Mouse (Mus musculus): ENCODE measurements at regions not wholly inside any gene's neighbourhood (a gene's known extent, or its start where the extent isn't known, plus 50 kb on each side); places are given as distances from the start of the nearest gene placed in this dataset.

- DNase-seq (ENCODE audit: extremely low spot score, low spot score): no peak
Observed at GRCm38 (mm10) chr8:91973951-91974439, 172.1 kb upstream of the Irx3 start.

GRCm38 (mm10) chr8:91967407-91967806, 165.5 kb upstream of the Irx3 start:
- no peak for DNase-seq (ENCODE audit: extremely low spot score, low spot score)

GRCm38 (mm10) chr8:91966891-91967370, 165.1 kb upstream of the Irx3 start:
- peak; percentile 49 for DNase-seq (ENCODE audit: extremely low spot score, low spot score)

- no peak for DNase-seq (ENCODE audit: extremely low spot score, low spot score)
Observed at GRCm38 (mm10) chr8:91961696-91962095, 159.8 kb upstream of the Irx3 start.

GRCm38 (mm10) chr8:91955170-91955569, 153.3 kb upstream of the Irx3 start:
- DNase-seq (ENCODE audit: extremely low spot score, low spot score): no peak

- no peak for DNase-seq (ENCODE audit: extremely low spot score, low spot score)
Observed at GRCm38 (mm10) chr8:91952981-91953380, 151.1 kb upstream of the Irx3 start.

- no peak for DNase-seq (ENCODE audit: extremely low spot score, low spot score)
Observed at GRCm38 (mm10) chr8:91949110-91949509, 147.2 kb upstream of the Irx3 start.

GRCm38 (mm10) chr8:91948173-91948940, 146.5 kb upstream of the Irx3 start:
- no peak for DNase-seq (ENCODE audit: extremely low spot score, low spot score)

GRCm38 (mm10) chr8:91941005-91941404, 139.1 kb upstream of the Irx3 start:
- DNase-seq (ENCODE audit: extremely low spot score, low spot score): peak; percentile 31

- DNase-seq (ENCODE audit: extremely low spot score, low spot score): no peak
Observed at GRCm38 (mm10) chr8:91937227-91937626, 135.4 kb upstream of the Irx3 start.

- no peak for DNase-seq (ENCODE audit: extremely low spot score, low spot score)
Observed at GRCm38 (mm10) chr8:91930520-91930919, 128.7 kb upstream of the Irx3 start.

- no peak for DNase-seq (ENCODE audit: extremely low spot score, low spot score)
Observed at GRCm38 (mm10) chr8:91925968-91926524, 124.2 kb upstream of the Irx3 start.

- DNase-seq (ENCODE audit: extremely low spot score, low spot score): no peak
Observed at GRCm38 (mm10) chr8:91924152-91924551, 122.3 kb upstream of the Irx3 start.

- DNase-seq (ENCODE audit: extremely low spot score, low spot score): no peak
Observed at GRCm38 (mm10) chr8:91922211-91922874, 120.5 kb upstream of the Irx3 start.

GRCm38 (mm10) chr8:91917834-91918233, 116.0 kb upstream of the Irx3 start:
- no peak for DNase-seq (ENCODE audit: extremely low spot score, low spot score)

GRCm38 (mm10) chr8:91913971-91914370, 112.1 kb upstream of the Irx3 start:
- no peak for DNase-seq (ENCODE audit: extremely low spot score, low spot score)

GRCm38 (mm10) chr8:91913121-91913520, 111.3 kb upstream of the Irx3 start:
- DNase-seq (ENCODE audit: extremely low spot score, low spot score): no peak

- no peak for DNase-seq (ENCODE audit: extremely low spot score, low spot score)
Observed at GRCm38 (mm10) chr8:91909637-91910383, 107.9 kb upstream of the Irx3 start.

GRCm38 (mm10) chr8:91908731-91909353, 107.0 kb upstream of the Irx3 start:
- DNase-seq (ENCODE audit: extremely low spot score, low spot score): no peak

- DNase-seq (ENCODE audit: extremely low spot score, low spot score): no peak
Observed at GRCm38 (mm10) chr8:91907178-91907577, 105.3 kb upstream of the Irx3 start.

Data from neural tube, embryonic 10.5 days (tissue).